Mouse (Mus musculus): ENCODE data around the gene Dbf4.

Dbf4 gene

GRCm38 (mm10) chr5:8422157-8422931 lies at the start of gene Dbf4, which contains the start of gene Slc25a40:
Dbf4 (minus strand) TSS chr5:8422716.
Slc25a40 (plus strand) TSS chr5:8422850.
- peak; percentile 93 to 94 for DNase-seq (ENCODE audit: low spot score in 2 of 2)

GRCm38 (mm10) chr5:8456561-8456960 lies 34.0 kb upstream of the Dbf4 start:
- no peak for DNase-seq (ENCODE audit: low spot score in 2 of 2)

- DNase-seq (ENCODE audit: low spot score in 2 of 2): no peak
Observed at GRCm38 (mm10) chr5:8455565-8455964, 33.0 kb upstream of the Dbf4 start.

DNA sequence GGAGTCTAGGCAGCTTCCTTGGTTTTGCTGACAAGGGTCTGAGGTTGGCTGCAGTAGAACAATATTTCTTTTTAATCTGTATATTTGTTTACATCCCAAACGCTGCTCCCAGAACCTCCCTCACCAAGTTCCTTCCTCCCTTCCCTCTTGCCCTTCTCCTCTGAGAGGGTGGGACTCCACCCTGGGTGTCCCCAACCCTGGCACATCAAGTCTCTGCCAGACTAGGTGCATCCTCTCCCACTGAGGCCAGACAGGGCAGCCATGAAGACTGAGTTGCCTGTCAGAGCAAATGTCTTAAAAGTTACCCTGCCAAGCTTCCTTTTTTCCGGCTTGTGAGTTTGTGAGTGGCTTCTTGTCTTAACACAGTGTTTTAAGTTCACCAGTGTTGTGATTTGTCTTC lies 16.6 kb upstream of the Dbf4 start:
- DNase-seq (ENCODE audit: low spot score in 2 of 2): no peak

DNA sequence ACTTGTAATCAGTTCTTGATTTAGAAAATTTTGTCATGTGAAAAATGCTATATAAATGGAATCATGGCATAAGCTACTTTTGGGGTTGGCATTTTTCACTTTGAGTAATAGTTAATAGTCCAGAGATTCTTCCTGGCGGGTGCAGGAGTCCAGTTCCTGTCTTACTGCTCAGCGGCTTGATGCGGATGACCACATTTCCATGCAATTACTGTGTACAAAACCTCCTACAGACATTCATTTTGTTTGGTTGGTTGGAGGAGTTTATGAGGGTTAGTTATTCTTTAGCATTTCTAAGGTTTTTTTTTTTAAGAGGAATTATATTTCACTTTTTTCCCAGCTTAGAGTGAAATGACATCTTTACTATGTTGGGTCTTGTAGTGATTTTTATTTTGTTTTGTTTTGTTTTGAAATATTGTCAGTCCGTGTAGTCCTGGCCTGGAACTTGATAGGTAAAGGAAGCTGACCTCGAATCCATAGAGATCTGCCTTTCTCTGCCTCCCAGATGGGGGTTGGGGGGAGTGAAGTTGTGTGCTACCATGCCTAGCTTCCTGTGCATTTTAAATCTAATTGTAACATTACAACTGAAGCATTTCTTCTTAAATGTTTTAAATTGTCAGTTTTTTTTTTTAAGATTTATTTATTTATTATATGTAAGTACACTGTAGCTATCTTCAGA lies 15.1 kb upstream of the Dbf4 start:
- DNase-seq (ENCODE audit: low spot score in 2 of 2): no peak

- no peak for DNase-seq (ENCODE audit: low spot score in 2 of 2)
Observed at GRCm38 (mm10) chr5:8425899-8426298, 3.4 kb upstream of the Dbf4 start.

DNA sequence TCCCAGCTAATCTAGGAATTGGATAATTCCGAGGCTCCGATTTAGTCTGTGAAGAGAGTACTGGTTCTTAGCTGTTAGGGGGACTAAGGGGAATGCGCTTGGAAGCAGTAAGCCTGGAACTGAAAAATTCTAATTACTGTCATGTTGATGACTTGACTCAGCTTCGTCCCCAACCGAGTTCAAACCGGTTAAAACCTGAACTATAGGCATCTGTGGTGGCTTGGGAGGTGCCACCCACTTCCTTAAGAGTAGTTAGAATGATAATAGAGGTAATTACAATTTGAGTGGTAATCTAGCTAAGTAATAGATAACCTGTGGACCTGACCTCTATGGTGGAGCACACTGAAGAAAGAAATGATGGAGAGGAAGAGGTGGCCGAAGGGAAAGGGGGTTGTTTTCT lies 1.6 kb upstream of the Dbf4 start:
- DNase-seq (ENCODE audit: low spot score in 2 of 2): no peak

DNA sequence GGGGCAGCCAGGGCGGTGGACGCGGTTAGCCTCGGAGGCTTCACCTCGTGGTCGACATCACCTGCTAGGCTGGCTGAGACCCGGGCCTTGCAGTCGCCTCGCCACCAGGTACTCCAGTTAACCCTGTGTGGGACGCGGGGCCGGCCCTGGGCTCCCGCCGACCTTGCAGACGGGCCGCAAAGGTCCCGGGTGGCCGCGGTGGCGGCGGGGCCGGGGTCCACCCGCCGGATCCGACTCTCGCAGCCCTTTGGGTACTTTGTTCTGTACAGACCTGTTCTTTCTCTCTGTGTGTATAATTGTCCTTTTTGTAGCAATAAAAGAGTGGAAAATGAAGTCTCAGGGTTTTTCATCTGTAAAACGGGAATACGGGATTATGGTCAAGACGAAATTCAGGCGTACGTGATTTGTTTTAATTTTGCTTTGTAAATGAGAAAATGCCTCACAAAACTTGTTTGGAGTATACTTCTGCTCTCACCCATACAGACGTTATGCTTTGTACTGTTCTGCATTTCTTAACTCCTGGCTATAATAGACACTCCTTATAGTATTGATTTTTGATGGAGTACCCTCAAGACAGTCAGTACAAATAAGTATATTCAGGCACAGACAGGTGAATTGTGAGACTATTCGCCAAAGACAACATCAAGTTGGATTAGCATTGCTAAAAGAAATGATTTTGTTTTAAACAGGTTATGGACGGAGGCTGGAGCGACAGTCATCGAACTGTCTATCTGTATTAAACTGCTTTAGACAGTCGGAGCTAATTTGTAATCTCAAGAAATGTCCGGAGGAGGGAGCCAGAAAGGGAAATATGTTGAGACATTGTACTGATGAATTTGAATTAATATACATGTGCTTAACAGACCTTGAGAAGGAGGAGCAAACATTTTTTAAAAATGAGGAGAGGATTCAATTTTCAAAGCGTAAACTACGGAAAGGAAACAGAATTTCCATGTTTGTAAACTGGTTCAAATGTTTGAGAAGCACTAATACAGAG lies 714 bp upstream of the Dbf4 start:
- no peak for DNase-seq (ENCODE audit: low spot score in 2 of 2)

DNA sequence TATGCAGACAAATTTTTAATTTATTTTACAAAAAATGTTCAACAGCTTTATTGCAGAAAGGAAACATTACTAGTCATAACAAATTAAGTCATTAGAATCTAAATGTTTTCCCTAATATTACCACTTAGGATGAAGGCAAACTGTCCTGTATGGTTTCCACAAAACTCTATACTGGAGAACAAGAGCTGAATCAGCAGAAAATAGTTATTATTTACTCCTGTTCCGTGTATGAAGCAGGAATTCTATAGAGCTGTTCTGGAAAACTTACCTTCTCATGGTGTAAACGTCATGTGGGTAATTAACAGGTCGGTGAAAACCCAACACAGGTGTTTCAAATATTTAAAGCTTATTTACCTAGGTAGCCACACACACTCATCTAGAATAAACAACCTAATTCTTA lies 1.1 kb downstream of the Dbf4 start:
- DNase-seq (ENCODE audit: low spot score in 2 of 2): no peak

- no peak for DNase-seq (ENCODE audit: low spot score in 2 of 2)
Observed at GRCm38 (mm10) chr5:8417443-8417842, 5.1 kb downstream of the Dbf4 start.

DNA sequence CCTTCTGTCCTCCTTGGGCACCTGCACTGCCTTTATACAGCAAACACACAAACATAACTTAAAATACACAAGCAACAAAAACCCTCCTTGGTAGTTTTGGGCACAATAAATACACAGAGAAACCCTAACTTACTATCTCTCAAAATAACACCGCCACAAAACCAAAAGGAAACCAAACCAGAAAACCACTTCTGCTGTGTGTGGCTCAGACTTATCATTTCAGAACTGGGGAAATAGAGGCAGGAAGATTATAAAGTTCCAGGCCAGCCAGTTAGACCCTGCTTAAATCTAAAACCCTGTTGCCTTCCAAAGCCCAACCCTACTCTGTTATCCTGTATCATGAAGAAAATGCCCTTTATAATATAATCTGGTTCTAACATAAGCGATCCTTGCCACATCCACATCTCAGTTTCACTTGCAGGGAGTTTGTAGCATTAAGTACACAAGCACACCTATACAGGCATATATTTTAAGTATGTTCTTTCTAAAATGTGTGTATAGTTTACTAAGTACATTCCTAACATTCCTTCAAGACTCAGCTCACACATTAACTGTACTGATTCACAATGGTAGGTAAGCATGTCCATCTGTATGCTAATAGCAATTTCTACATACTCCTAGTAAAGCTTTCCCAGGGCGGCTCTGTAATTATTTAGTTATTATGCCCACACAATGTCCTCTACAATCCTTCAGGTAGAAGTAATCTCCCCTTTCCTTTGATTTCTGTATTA lies 5.7 kb downstream of the Dbf4 start:
- DNase-seq (ENCODE audit: low spot score in 2 of 2): no peak

GRCm38 (mm10) chr5:8408746-8409145 lies 13.8 kb downstream of the Dbf4 start:
- DNase-seq (ENCODE audit: low spot score in 2 of 2): no peak

- no peak for DNase-seq (ENCODE audit: low spot score in 2 of 2)
Observed at GRCm38 (mm10) chr5:8397587-8398249, 24.8 kb downstream of the Dbf4 start.

DNA sequence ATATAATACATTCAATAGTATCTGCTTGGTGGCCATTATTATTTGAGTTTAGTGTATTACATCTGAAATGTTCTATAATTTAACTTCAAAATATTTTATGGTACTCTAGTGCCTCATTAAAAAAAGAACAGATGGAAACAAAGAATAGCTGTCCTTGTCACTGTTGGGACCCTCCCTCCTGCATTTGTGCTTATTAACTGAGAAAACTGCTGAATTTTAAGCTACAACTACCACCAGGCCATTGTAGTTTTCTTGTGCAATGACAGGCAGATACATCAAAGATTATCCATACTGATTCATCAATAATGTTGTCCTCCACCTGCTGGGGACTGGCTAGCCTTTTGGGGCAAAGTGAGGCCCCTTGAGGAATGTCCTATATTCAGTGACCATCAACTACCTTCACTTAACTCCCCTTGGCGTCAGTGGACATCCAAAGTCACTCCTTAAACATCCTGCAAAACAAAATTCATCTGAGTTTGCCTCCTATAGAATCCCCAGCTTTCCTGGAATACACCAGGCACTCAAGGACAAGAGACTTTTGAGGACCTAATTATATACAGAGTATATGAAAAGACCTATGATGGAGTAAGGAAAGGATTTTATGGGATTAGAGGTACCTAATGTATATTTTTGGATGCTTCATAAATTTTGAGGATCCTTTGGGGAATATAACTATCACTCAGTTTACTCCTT lies 28.5 kb downstream of the Dbf4 start:
- DNase-seq (ENCODE audit: low spot score in 2 of 2): no peak

GRCm38 (mm10) chr5:8374297-8374906 lies 48.1 kb downstream of the Dbf4 start:
- no peak for DNase-seq (ENCODE audit: low spot score in 2 of 2)

DNA sequence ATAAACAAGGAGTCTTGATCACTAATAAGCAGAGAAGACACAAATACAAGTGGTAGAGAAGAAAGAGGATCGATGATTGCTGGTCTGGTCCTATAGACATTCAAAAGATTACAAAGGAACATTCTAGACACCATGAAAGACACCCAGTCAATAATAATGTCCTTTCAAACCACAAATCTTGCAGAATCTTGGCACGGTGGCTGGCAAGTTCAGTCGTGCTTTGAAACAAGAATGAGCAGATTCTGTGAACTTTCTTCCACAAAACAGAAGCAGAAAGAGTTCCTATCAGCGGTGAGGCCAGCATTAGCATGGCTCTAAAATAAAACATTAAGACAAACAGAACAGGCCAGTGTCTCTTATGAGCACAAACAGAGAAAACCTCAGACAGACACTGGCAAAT lies 49.1 kb downstream of the Dbf4 start:
- DNase-seq (ENCODE audit: low spot score in 2 of 2): no peak

GRCm38 (mm10) chr5:8368781-8369180 lies 53.7 kb downstream of the Dbf4 start:
- DNase-seq (ENCODE audit: low spot score in 2 of 2): no peak

DNA sequence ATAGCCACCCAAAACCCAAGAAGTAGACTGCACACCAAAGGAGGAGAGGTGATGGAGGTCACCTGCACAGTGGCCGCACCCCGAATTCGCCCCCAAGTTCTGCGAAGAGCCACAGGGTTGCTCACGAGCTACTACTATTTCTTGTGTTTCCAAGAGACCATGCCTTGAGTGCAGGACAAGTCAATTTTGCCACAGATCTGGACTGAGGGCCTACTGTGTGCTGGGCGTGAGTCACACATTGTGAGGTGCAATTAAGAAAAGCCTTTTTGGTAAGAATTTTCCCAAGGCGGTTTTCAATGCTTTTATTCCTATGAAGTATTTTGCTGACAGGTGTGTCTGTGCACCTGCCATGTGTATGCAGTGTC lies 54.2 kb downstream of the Dbf4 start:
- DNase-seq (ENCODE audit: low spot score in 2 of 2): no peak

DNA sequence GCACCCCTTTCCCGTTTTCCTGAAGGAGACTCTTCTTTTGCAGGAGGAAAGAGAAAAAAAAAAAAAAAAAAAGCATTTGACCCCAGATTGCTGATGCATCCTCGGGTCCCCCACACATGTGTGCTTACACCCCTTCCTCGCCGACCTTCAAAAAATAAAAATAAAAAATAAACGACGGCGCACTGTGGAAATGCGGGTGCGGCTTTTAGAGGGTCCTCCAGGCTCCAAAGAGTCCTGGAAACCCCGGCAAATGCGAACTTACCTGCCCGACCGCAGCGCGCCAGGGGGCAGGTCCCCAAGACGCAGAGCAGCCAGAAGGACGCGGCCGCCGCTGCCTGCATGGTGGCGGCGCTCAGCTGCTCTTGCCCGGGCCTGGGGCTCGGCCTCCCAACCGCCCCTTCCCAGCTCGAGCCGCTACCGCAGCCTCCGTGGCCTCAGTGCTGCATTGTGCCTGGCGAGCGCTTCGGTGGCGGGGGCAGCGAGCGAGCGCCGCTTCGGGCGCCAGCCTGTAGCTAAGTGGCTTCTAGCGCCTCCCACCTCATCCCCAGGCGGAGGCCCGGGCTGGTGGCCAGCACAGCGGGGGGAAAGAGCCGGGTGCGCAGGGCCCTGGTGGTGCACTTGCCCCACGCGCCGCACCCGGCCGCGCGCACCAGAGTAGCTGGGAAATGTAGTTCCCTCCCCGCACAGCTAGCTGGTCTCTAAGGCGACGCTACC lies 54.7 kb downstream of the Dbf4 start, which contains the start of gene Adam22:
TSS of gene Adam22 (minus strand) at position 547 of the 714 bp plus-strand sequence.
- DNase-seq (ENCODE audit: low spot score in 2 of 2): peak; percentile 96
